Mouse (Mus musculus): ENCODE measurements around the gene Eef1akmt2.

The Eef1akmt2 gene

GRCm38 (mm10) chr7:132852173-132852844 is at the start of gene Eef1akmt2:
Eef1akmt2 (minus strand) TSS chr7:132852673.
- peak; percentile 85 for DNase-seq

- DNase-seq, result no peak
Observed at GRCm38 (mm10) chr7:132900826-132901531, 48.5 kb upstream of the Eef1akmt2 start.

DNA sequence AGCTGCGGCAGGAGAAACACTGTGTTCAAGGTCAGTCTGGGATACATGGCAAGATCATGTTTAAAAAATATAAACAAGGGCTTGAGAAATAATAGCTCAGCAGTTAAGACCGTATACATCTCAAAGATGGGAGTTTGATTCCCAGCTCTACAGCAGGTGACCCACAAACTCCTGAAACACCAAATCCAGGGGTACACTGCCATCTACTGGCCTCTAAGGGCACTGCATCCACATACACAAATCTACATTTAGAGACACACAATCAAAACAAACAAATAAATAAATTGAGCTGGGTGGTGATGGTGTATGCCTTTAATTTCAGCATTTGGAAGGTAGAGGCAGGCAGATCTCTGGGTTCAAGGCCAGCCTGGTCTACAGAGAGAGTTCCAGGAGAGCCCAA is 45.8 kb upstream of the Eef1akmt2 start:
- no peak for DNase-seq

DNA sequence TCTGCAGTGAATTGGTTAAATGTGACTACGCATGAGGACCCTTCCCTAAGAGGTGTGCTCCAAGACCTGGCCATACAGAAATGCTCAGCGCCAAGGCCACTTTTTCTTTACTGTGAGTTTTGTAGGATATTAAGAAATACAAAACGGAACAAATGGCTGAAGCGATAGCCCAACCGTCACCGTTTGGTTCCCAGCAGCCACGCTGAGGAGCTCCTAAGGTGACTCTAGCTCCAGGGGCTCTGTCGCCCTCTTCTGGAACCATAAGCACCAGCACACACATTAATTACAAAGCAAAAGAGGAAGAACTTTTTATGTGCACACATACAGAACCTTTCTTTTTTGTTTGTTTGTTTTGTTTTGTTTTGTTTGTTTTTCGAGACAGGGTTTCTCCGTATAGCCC is 44.8 kb upstream of the Eef1akmt2 start:
- no peak for DNase-seq

DNA sequence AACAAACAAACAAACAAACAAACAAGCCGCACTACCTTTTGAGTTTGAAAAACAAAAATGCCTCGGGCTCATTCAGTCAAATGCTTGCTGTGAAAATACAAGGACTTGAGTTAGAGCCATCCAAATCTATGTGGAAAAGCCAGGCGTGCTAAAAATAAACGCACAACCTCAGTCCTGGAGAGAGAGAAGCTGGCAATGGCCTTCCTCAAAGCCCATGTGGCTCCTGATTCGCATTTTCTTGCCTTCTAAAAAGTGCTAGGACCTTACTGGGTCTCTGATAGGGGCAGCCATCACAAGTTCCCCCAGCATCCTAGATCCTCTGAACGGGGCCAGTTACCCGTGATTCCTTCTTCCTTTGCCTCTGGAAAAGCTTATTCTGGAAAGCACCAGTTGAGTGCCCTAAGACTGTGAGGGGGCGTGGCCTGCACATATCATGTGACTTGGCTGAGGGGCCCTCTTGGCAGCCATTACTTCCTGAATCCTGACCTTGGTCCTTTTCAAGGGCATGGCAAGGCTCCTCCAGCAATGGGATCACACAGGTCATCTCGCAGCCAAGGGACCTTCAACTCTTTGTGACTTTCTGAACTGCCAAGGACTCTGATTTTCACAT is 43.8 kb upstream of the Eef1akmt2 start:
- peak; percentile 54 for DNase-seq

DNA sequence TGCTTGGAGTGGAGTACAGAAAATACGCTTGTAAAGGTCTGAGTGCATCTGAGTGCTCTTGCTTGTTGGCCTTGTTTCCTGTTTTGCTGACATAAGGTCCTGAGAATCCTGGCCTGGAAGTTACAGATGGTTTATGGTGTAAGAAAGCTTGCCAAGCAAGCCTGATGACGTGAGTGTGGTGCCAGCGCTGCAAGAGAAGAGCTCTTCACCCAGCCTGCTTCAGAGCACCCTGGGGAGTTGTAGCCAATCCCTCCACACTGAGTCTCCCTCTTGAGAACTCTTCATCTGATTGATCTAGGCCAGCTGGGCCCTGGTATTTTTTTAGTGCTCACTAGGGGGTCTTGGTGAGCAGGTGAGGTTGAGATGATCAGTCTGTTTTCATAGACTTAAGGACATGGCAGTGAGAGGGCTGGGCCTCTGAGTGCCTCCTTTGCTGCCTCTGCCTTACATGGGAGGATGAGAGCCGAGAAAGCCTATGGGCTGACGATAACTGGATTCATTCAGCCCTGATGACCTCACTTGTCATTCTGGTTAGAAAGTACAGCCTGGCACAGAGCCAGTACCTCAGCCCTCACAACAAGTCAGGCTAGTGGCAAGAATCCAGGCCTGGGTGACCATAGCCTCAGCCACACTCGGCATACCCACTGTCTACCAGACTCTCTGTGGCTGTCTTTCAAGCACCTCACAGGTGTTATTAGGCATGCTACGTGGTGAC is 42.5 kb upstream of the Eef1akmt2 start:
- DNase-seq, result peak; percentile 84

DNA sequence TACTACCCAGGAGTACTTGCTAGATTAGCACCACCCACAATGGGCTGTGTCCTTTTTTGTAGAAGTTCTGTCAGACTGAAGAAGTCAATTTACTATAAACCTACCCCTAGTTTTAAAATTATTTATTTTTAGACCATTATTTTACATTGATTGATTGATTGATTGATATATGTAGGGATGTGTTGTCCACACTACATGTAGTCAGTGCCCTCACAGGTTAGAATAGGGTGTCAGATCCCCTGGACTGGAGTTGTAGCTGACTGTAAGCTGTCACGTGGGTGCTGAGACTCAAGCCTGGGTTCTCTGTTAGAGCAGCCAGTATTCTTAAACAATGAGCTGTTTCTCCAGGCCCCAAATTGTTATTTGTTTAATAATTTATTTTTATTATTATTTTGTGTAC is 40.9 kb upstream of the Eef1akmt2 start:
- DNase-seq, result no peak

- DNase-seq, result no peak
Observed at GRCm38 (mm10) chr7:132892806-132893205, 40.3 kb upstream of the Eef1akmt2 start.

DNA sequence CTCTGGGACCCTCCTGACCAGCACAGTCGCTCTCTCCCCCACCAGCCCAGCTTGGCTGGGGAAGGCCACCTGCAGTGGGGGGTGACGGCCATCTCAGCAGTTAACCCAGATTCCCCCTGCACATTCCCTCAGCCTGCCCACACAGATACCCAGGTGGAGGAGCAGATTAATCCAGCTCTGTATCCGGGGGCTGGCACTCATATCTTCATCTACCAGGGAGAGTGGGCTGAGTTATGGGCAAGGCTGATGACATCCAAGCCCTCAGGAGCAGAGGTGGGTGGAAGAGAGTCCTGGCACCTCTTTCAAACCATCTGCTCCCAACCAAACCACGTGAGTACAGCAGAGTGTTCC is 39.8 kb upstream of the Eef1akmt2 start:
- peak; percentile 94 for DNase-seq

GRCm38 (mm10) chr7:132891561-132892310 is 39.3 kb upstream of the Eef1akmt2 start:
- peak; percentile 93 for DNase-seq

DNA sequence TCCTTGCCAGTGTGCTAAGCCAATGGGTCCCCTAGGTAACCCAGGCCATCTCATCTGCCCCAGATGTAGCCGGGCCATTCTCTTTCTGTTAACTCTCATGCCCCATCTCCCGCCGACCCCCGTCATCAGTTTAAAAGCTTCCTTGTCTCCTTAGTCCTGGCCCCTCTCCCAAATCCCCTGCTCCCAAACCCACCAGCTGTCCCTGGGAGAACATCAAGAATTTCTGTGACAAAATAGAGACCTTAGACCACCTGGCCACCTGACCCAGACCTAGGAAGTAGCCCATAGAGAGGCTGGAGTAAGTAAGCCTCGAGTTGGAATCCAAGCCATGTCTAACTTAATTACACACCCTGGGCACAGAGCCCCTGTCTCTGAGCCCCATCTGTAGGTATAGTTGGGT is 37.7 kb upstream of the Eef1akmt2 start:
- peak; percentile 32 for DNase-seq

- DNase-seq, result no peak
Observed at GRCm38 (mm10) chr7:132889691-132890090, 37.2 kb upstream of the Eef1akmt2 start.

DNA sequence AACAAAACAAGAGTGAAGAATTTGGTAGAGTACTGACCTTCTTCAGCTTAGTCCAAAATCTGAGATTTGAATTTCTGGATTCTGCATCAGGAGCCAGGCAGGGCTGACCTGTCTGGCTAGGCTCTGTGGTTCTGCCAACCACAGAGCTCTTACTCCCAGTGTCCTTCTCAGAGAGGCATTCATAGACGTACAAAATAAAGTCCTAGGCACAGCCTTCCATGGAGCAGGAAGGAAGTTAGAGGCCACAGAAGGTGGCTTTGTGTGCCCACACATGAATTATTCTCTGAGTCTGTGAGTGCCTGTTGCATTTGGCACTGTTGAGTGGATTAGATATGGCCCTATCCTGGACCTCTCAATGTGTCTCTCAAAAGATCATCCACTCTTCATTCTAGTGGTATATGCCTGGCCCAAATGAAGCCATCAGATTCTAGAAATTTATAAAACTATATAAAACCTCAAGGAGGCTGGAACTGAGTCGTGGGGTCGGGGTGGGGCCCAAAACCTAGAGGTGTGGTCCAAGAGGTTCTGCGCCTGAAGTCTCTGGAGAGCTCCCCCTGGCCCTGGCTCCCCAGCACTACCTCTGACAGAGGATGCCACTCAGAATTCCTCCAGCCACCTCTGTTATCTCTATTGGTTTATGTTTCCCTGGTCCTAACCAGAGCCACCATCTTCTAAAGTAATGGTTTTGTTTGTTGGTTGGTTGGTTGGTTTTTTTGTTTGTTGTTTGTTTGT is 36.2 kb upstream of the Eef1akmt2 start:
- no peak for DNase-seq

DNA sequence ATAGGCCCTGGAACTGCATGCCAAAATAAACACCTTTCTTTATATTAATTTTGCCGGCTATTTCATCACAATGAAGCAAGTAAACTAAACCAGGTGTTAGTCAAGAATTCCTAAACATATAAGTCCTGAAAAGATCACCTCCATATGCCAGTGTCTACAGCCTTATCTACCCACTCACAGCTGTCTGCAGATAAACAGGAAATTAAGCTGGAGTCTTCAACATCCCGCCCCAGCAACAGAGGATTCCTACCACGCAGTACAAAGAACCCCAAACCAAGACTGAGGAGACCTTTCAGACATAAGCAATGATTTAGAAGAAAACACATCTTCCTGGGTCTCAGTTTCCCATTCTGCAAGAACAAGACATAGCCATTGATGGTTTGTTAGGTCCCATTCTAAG is 35.6 kb upstream of the Eef1akmt2 start:
- no peak for DNase-seq

GRCm38 (mm10) chr7:132887019-132887804 is 34.7 kb upstream of the Eef1akmt2 start:
- no peak for DNase-seq

- no peak for DNase-seq
Observed at GRCm38 (mm10) chr7:132884031-132884430, 31.6 kb upstream of the Eef1akmt2 start.

GRCm38 (mm10) chr7:132882343-132882742 is 29.9 kb upstream of the Eef1akmt2 start:
- no peak for DNase-seq

- DNase-seq, result no peak
Observed at GRCm38 (mm10) chr7:132880276-132880675, 27.8 kb upstream of the Eef1akmt2 start.

DNA sequence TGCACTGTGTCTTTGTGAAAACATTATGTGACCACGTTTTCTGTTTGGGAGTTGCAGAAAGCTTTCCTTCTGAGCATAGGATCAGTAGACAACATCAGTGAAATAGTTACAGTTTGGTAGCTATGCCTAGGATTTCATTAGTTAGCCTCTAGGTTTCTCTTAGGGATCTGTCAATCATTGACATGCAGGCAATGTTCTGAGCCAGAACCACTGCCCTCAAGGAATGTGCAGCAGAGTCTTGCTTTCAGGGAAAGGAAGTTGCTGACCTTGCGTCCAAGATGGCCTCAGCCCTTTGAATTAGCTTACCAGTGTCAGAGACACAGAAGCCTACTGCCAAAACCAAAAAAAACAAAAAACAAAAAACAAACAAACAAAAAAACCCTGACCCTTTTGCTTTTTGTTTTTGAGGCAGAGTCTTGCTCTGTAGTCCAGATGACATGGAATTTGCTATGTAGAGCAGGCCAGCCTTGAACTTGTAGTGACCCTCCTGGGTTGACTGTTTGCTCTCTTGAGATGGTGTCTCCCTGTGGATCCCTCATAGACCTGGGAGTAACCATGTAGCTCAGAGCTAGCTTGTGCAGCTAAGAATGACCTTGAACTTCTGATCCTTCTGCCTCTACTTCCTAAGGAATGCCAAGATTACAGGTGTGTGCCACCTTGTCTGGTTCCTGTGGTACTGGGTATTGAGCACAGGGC is 23.1 kb upstream of the Eef1akmt2 start:
- DNase-seq, result no peak

DNA sequence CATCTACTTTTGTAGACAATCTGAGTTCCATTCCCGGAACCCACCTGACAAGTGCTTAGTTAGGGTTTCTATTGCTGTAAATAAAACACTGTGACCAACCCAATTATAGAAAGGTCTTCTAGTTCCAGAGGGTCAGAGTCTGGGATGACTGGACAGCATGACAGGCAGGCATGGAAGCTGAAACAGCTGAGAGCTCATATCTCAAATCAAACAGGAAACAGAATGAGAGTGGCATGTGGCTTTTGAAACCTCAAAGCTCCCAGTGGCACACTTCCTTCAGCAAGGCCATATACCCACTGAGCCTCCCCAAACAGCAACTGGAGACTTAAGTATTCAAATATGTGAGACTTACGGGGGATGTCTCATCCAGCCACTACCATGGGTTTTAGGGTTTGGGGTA is 20.6 kb upstream of the Eef1akmt2 start:
- no peak for DNase-seq

- DNase-seq, result no peak
Observed at GRCm38 (mm10) chr7:132866316-132866715, 13.8 kb upstream of the Eef1akmt2 start.
